Mouse (Mus musculus) cerebellum, adult 2 months (tissue): ENCODE results near the gene Kalrn.

Experiments used
- CTCF ChIP-seq: fragments of 200-500 bp; IDR thresholded peaks from 2 replicates; pipeline ENCODE4 v1.5.1; 2011; ENCODE audit warnings: low read depth, mild to moderate bottlenecking, control low read depth, low read length, moderate library complexity, borderline replicate concordance; ENCODE audit not compliant: insufficient read depth
- POLR2A ChIP-seq: fragments of 200-500 bp; IDR thresholded peaks from 2 replicates; pipeline ENCODE4 v1.6.1; 2011; ENCODE audit warnings: low read length, control low read depth, borderline replicate concordance; ENCODE audit not compliant: insufficient read depth

GRCm38 (mm10) chr16:33939636-33940035 is 633.7 kb downstream of the Kalrn start:
- no peak for TF ChIP-seq CTCF
- no peak for TF ChIP-seq POLR2A
